Mouse (Mus musculus) midbrain, embryonic 10.5 days (tissue): ENCODE results near the gene Alkbh1. TPM values are rescaled to one million over a fixed set of nuclear protein-coding genes. Genes with fewer than 3 reads are reported as not detected.
"Not testable (repeated sequence)": the region's sequence is repeated elsewhere in the genome, so short reads cannot be mapped to it uniquely, and the experiment has no call there.

Source experiments
- DNase-seq: peaks from one replicate; pipeline ENCODE4 v3.0.0-alpha.2; 2017; ENCODE audit warnings: low spot score
- H3K27ac ChIP-seq: fragments of 300-500 bp; sonication (generic); replicated peaks from 2 replicates; pipeline ENCODE4 v1.5.1; 2016; ENCODE audit warnings: mild to moderate bottlenecking
- H3K27me3 ChIP-seq: fragments of 300-500 bp; sonication (generic); 2 replicates; pipeline ENCODE4 v1.6.1; 2016; ENCODE audit warnings: low read depth, mild to moderate bottlenecking; ENCODE audit not compliant: poor library complexity, severe bottlenecking
- H3K36me3 ChIP-seq: fragments of 300-500 bp; sonication (generic); 2 replicates; pipeline ENCODE4 v1.6.1; 2016; ENCODE audit warnings: mild to moderate bottlenecking, moderate library complexity
- H3K4me1 ChIP-seq: fragments of 300-500 bp; sonication (generic); 2 replicates; pipeline ENCODE4 v1.6.1; 2016
- H3K4me3 ChIP-seq: fragments of 300-500 bp; sonication (generic); 2 replicates; pipeline ENCODE4 v1.5.1; 2016; ENCODE audit warnings: mild to moderate bottlenecking, moderate library complexity
- H3K9me3 ChIP-seq: fragments of 300-500 bp; sonication (generic); replicated peaks from 2 replicates; pipeline ENCODE4 v1.6.1; 2016; ENCODE audit warnings: mild to moderate bottlenecking
- WGBS: fragments of 180-500 bp; shearing (Covaris S2); methylation state at CpG from one replicate; pipeline ENCODE4 v1.1.7; 2016; 5-methylcytosine and 5-hydroxymethylcytosine counted together
- polyA plus RNA-seq: library from polyadenylated mRNA; unstranded; fragments of >200 nt; fragmentation: Nextera tagmentation; extraction: Ambion mirVana; gene quantifications from 2 replicates; pipeline ENCODE4 v1.2.1, GENCODE M21; 2016

The Alkbh1 gene
- polyA plus RNA-seq: 59.6 and 64.2 TPM in 2 replicates

DNA sequence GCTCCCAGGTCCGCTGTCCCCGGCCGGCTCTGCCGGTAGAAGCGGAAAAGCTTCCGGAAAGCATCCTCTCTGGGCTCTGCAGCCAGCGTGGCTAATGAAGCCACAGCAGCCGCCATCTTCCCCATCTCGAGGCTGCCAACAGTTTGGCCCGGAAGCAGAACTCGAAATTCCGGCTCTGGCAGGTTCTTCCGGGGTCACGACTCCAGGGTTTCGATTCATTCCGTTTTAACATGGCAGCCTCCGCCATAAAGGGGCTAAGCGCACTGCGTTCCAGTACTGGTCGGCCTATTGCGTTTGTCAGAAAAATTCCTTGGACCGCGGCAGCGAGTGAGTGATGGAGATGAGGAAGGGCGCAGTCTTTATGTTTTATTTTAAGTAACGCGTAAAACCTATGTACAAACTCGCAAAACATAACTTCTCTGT lies at the start of gene Alkbh1, which contains the start of gene Slirp:
Gene Alkbh1, minus strand, starts transcription at position 318 of the 423 bp plus-strand sequence.
Gene Slirp, plus strand, starts transcription at position 197 of the 423 bp plus-strand sequence.
- Histone ChIP-seq H3K4me1 (peaks cover 23% of the 10 kb centered on the region), H3K9me3 (no peaks in the 10 kb centered on the region), H3K27me3 (no peaks in the 10 kb centered on the region), H3K4me3 (peak within 1 kb of the TSS; percentile 98), H3K27ac (peak within 1 kb of the TSS; percentile 98), H3K36me3 (peaks cover 59% of the 10 kb centered on the region)
- DNase-seq: peak; percentile 90
- WGBS: under 1% methylated on average over 28 of the region's 28 CpGs

DNA sequence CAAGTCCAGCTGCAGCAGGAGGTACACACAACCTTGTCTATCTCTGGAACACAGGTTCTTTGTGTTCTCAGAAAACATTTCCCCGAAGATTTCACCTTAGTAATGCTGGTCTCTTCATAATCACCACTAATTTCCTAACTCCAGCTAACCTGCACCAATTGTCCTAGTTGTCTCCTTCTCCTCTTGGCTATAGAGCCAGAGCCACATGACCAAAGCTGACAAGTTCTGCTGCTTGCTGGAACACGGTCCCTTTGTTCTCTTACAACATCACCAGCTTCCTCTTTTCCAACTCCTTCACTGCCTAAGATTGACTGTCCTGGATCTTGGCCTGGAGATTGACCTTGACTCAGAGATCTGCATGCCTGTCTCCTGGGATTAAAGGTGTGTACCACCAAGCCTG lies 44.9 kb upstream of the Alkbh1 start:
- 73% methylated on average over 2 of the region's 2 CpGs for WGBS
- not testable (repeated sequence) for H3K4me3 ChIP-seq

DNA sequence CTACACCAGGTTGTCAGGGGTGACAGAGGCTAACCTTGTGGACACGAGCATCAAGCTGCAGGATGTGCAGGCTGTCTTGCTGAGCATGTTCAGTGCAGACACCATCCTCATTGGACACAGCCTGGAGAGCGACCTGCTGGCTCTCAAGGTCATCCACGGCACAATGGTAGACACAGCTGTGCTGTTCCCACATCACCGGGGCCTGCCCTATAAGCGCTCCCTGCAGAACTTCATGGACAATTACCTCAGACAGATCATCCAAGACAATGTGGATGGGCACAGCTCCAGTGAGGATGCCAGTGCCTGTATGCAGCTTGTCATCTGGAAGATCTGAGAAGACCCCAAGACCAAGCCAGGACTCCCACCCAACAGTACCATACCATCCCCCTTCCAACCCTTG lies 38.7 kb upstream of the Alkbh1 start:
- not testable (repeated sequence) for H3K27ac ChIP-seq, H3K4me3 ChIP-seq, DNase-seq, H3K27me3 ChIP-seq, H3K36me3 ChIP-seq, H3K4me1 ChIP-seq, H3K9me3 ChIP-seq
- 86% methylated on average over 5 of the region's 5 CpGs for WGBS

More for the DNA sequence above, 44.9 kb upstream of the Alkbh1 start:
- not testable (repeated sequence) for H3K27me3 ChIP-seq, H3K36me3 ChIP-seq, H3K4me1 ChIP-seq, H3K9me3 ChIP-seq, H3K27ac ChIP-seq, DNase-seq

DNA sequence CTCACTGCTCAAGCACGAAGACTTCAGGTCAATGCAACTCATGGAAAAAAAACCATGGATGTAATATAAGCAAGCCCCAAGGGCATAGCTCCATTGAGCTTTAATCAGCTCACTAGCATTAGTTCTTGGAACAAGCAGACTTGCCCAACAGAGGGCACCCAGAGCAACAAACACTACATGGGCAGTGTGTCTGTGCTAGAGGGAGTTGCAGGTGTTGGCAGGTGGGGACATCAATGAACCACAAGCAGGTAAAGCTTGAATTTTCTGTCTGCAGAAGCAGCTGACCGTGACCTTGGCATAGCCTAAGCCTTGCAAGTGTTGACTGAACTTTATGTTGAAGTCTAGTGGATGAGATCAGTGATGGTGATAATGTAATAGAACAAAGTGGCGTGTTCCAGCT lies 30.9 kb upstream of the Alkbh1 start:
- WGBS: 80% methylated on average over 3 of the region's 3 CpGs
- Histone ChIP-seq H3K27me3 (no peaks in the 10 kb centered on the region), H3K4me1 (peaks cover 16% of the 10 kb centered on the region), H3K9me3 (no peaks in the 10 kb centered on the region), H3K27ac (no peak overlapping the region), H3K36me3 (no peaks in the 10 kb centered on the region), H3K4me3 (no peak overlapping the region)
- DNase-seq: no peak

DNA sequence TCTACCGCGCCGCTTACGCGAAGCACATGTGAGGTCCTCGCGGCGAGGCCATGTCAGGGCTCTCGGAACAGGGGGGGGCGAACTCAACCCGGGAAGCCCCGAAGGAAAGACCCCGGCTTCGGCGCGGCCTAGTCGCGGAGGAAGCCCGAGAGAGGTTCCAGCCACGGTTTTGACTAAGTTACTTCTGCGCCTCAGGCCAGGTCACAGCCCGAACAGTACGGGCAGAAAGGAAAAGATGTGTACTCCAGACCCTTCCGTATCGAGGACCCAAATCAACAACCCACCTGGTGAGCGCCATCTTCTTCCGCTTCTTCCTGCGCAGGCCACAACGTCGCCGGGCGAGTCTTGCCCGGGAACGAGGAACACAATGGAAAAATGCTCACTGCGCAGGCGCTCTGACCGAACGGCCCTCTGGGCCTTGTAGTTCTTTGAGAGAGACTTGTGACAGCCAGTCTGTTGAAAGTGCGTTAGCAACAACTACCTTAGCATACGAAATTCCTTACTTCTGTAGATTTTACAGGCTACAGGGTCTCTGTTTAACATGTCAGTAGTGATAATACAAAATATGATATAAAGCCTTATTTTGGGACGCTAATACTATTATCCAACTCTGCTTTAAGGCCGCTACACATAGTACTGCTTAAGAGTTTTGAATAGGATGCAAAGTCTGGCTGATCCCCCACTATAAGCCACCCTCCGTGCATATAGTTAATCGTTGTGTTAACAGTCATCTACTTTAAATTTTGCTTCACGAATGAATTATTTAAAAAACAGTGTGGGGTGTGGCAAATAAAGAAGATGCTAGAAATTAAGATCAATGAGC lies 28.4 kb upstream of the Alkbh1 start, which contains the start of gene Snw1:
Gene Snw1, minus strand, starts transcription at position 311 of the 823 bp plus-strand sequence.
- Histone ChIP-seq H3K27ac (peak within 1 kb of the TSS; percentile 90), H3K36me3 (peaks cover 18% of the 10 kb centered on the region), H3K9me3 (no peaks in the 10 kb centered on the region), H3K4me3 (peak within 1 kb of the TSS; percentile 71), H3K4me1 (peaks cover 16% of the 10 kb centered on the region), H3K27me3 (no peaks in the 10 kb centered on the region)
- 3% methylated on average over 45 of the region's 45 CpGs for WGBS
- DNase-seq: peak; percentile 92

DNA sequence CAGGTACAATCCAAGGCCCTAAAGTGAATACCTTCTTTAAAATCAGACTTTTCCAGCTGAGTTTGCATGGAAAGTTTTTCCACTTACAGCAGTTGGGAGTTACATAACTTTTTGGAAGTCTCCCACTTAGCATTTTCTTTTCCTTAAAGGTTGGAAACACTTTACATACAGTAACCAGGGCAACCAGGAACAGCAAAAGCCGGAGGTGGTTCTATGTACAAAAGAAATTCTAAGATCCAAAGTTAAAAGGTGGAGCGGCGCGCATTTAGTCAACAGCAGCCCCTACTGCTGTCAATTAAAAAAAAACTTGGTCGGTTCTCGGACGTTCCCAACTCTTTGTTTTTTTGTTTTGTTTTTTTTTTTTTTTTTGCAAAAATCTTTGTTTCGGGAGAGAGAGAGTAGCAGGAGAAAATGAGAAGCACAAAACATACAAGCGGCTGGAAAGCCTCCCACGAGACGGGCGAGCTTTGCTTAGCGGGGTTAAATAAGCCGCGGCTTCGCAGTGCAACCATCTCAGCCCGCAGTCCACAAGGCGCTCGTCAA lies 27.7 kb upstream of the Alkbh1 start:
- Histone ChIP-seq H3K36me3 (peaks cover 25% of the 10 kb centered on the region), H3K4me1 (peaks cover 16% of the 10 kb centered on the region), H3K4me3 (peak overlapping the region; percentile 71), H3K27ac (peak overlapping the region; percentile 90), H3K27me3 (no peaks in the 10 kb centered on the region), H3K9me3 (no peaks in the 10 kb centered on the region)
- WGBS: under 1% methylated on average over 19 of the region's 19 CpGs
- no peak for DNase-seq

DNA sequence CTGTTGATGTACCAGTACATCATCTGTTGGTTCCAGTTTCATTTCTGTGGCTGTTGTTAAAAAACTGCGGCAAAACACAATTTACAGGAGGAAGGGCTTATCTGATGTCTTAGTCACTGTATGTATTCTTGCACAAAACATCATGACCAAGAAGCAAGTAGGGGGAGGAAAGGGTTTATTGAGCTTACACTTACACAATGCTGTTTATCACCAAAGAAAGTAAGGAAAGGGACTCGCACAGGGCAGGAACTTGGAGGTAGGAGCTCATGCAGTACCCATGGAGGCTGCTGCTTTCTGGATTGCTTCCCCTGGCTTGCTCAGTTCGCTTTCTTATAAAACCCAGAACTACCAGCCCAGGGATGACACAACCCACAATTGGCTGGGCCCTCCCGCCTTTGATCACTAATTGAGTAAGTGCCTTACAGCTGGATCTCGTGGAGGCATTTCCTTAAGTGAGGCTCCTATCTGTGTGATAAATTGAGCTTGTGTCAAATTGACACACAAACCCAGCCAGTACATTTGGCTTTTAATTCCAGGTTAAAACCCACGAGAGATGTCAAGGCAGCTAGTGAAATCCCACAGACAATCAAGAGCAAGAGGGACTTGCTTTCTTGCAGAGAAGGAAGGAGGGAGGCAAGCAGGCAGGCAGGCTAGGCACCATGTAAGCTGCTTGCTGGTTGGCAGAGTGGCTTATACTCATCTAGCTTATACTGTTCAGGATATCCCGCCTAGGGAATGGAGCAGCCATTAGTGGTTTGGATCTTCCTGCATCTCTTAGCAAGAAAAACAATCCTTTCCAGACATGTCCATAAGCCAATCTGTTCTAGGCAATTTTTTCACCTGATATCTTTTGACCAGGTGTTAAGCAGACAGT lies 26.7 kb upstream of the Alkbh1 start:
- H3K27me3 ChIP-seq: no peaks in the 10 kb centered on the region
- H3K9me3 ChIP-seq: no peaks in the 10 kb centered on the region
- peaks cover 16% of the 10 kb centered on the region for H3K4me1 ChIP-seq
- H3K4me3 ChIP-seq: peak overlapping the region; percentile 71
- DNase-seq: no peak
- 84% methylated on average over 7 of the region's 7 CpGs for WGBS
- H3K27ac ChIP-seq: no peak overlapping the region
- H3K36me3 ChIP-seq: peaks cover 32% of the 10 kb centered on the region

DNA sequence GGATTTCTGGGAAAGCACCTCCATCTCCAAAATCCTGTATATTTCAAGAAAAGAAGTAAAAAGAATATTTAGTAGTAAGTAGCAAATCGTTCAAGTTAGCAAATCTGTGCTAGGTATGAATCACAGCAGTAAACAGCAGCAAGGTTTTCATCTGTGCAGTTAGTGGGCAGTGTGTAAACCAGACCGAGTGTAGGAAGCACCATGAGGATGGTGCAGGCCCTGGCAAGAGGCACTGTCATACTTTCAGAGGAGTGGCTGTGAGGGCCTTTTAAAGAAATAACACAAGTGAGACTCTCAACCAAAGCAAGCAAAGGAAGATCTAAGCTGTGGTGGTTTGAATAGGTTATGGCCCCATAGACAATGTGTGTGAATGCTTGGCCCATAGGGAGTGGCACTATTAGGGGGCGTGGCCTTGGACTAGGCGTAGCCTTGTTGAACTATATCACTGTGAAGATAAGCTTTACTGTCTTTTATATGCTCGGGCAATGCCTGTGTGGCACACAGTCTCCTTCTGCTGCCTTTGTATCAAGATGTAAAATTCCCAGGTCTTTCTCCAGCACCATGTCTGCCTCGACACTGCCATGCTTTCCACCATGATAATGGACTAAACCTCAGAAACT lies 21.0 kb upstream of the Alkbh1 start:
- Histone ChIP-seq H3K27me3 (no peaks in the 10 kb centered on the region), H3K36me3 (peaks cover 88% of the 10 kb centered on the region), H3K27ac (no peak overlapping the region), H3K9me3 (no peaks in the 10 kb centered on the region), H3K4me3 (no peak overlapping the region), H3K4me1 (no peaks in the 10 kb centered on the region)
- DNase-seq: no peak
- 91% methylated on average over 6 of the region's 6 CpGs for WGBS

DNA sequence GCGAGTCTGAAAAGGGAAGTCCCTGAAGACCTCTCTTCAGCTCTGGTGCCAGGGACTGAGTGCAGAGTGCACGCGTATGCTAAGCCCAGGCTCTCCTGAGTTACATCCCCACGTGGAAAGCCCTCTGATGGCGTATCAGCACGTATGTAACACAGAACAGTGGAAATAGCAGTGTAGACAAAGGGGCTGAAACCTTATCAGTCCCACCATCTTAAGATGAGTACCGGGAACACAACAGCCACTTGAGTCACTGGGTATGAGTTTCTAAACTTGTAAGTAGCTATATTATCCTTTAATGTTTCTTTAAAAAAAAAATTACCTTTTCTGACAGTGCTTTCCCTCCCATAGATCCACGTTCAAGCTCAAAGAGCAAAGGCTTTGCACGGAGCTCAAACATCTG lies 5.6 kb upstream of the Alkbh1 start:
- DNase-seq: no peak
- peaks cover 87% of the 10 kb centered on the region for H3K36me3 ChIP-seq
- no peaks in the 10 kb centered on the region for H3K9me3 ChIP-seq
- H3K4me1 ChIP-seq: peaks cover 8% of the 10 kb centered on the region
- 93% methylated on average over 9 of the region's 9 CpGs for WGBS
- H3K27me3 ChIP-seq: no peaks in the 10 kb centered on the region
- no peak overlapping the region for H3K27ac ChIP-seq
- no peak overlapping the region for H3K4me3 ChIP-seq

DNA sequence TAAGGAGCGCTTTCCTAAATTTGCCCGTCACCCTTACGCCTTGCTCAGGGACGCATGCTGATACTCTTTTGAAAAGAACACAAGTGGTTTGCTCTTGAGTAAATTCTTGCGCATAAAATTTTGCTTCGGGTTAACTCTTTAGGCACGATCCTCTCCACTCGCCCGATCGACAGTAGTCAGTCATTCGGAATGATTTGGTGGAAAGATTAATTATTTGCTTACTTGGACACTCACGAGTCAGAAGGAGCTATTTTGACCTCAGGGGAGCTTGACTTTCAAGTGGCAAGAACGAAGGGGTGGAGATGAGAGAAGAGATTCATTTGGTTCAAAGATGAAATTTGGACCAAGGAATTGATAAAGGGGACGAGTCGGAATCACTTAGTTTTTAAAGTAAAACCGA lies 394 bp upstream of the Alkbh1 start:
- Histone ChIP-seq H3K27me3 (no peaks in the 10 kb centered on the region), H3K36me3 (peaks cover 59% of the 10 kb centered on the region), H3K9me3 (no peaks in the 10 kb centered on the region), H3K4me1 (peaks cover 23% of the 10 kb centered on the region), H3K27ac (no peak overlapping the region; the same call in 1 of the 2 replicates), H3K4me3 (peak overlapping the region; percentile 98)
- DNase-seq: peak; percentile 23
- WGBS: 5% methylated on average over 16 of the region's 16 CpGs

DNA sequence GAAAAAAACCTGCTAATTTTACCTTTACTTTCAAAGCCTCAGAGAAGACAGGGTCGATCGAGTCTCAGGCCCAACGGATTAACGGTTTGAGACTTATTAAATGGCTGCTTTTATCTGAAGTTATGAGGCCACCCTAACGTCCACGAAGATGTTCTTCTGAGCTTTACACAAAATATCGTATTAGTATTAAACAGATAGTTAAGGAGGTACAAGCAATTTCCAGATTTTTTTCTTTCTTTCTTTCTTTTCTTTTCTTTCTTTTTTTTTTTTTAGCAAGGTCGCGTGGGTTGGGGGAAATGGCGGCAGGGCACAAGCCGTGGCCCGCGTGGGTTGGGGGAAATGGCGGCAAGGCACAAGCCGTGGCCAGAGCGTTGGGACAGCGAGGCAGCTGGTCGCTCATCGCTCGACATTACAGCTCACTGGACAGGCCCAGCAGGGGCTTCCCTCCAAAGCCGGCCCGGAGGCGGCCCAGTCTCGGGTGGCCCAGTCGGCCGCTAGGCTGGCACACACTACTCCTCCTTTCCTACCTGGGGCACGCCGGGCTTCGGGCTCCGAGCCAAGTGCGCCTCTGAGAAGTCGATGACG lies 610 bp downstream of the Alkbh1 start:
- H3K36me3 ChIP-seq: peaks cover 59% of the 10 kb centered on the region
- DNase-seq: no peak
- under 1% methylated on average over 33 of the region's 33 CpGs for WGBS

More for the DNA sequence above, 610 bp downstream of the Alkbh1 start:
- Histone ChIP-seq H3K4me1 (peaks cover 23% of the 10 kb centered on the region), H3K27me3 (no peaks in the 10 kb centered on the region), H3K27ac (peak overlapping the region; percentile 98), H3K9me3 (no peaks in the 10 kb centered on the region), H3K4me3 (peak overlapping the region; percentile 98)
